Mouse (Mus musculus) neural tube, embryonic 12.5 days (tissue): ENCODE data around the gene Mef2c. TPM values are rescaled to one million over a fixed set of nuclear protein-coding genes. Genes with fewer than 3 reads are reported as not detected.

ENCODE experiments used
- ATAC-seq: fragments of 200-750 bp; cut with Nextera tagmentation; 2 replicates; pipeline ENCODE4 v1.8.0; 2017; ENCODE audit warnings: low read depth, mild to moderate bottlenecking, moderate TSS enrichment, moderate library complexity; ENCODE audit not compliant: low FRiP score
- H3K27ac ChIP-seq: fragments of 300-500 bp; sonication (generic); 2 replicates; pipeline ENCODE4 v1.5.1; 2016
- H3K27me3 ChIP-seq: fragments of 300-500 bp; sonication (generic); replicated peaks from 2 replicates; pipeline ENCODE4 v1.6.1; 2016; ENCODE audit warnings: mild to moderate bottlenecking
- H3K36me3 ChIP-seq: fragments of 300-500 bp; sonication (generic); 2 replicates; pipeline ENCODE4 v1.6.1; 2016; ENCODE audit warnings: mild to moderate bottlenecking
- H3K4me1 ChIP-seq: fragments of 300-500 bp; sonication (generic); 2 replicates; pipeline ENCODE4 v1.6.1; 2016
- H3K4me2 ChIP-seq: fragments of 300-500 bp; sonication (generic); replicated peaks from 2 replicates; pipeline ENCODE4 v1.6.1; 2016; ENCODE audit warnings: mild to moderate bottlenecking
- H3K4me3 ChIP-seq: fragments of 300-500 bp; sonication (generic); 2 replicates; pipeline ENCODE4 v1.5.1; 2016
- H3K9ac ChIP-seq: fragments of 300-500 bp; sonication (generic); 2 replicates; pipeline ENCODE4 v1.6.1; 2016; ENCODE audit warnings: mild to moderate bottlenecking
- H3K9me3 ChIP-seq: fragments of 300-500 bp; sonication (generic); 2 replicates; pipeline ENCODE4 v1.6.1; 2016; ENCODE audit warnings: mild to moderate bottlenecking
- WGBS: fragments of 180-500 bp; shearing (Covaris S2); methylation state at CpG from one replicate; pipeline ENCODE4 v1.1.7; 2016; 5-methylcytosine and 5-hydroxymethylcytosine counted together
- polyA plus RNA-seq: library from polyadenylated mRNA; unstranded; fragments of >200 nt; fragmentation: Nextera tagmentation; extraction: Ambion mirVana; gene quantifications from 2 replicates; pipeline ENCODE4 v1.2.1, GENCODE M21; 2016

Gene Mef2c
- polyA plus RNA-seq, 1 experiment from 2014 or later = 32.8 TPM

DNA sequence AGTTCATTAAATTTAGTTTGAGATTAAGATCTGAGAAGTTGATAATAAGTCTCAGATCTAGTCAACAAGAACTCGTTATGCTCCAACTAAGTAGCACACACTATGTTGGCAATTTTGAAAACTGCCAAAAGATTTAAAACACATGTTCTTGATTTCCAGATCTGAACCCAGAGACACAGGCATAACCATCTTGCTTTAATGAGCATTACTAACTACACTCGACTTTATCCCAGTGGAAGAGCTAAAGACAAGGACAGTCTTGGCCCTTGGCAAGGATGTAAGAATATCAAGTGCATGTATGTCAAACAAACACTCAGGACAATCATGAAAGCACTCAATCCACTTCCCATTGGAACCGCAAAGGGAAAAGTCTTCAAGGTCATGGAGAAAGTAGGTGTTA is 11.8 kb upstream of the Mef2c start:
- Histone ChIP-seq H3K9ac (no peak overlapping the region), H3K27me3 (no peaks in the 10 kb centered on the region), H3K36me3 (no peaks in the 10 kb centered on the region), H3K9me3 (no peaks in the 10 kb centered on the region), H3K4me2 (no peak overlapping the region), H3K4me1 (no peaks in the 10 kb centered on the region), H3K4me3 (no peak overlapping the region), H3K27ac (no peak overlapping the region)
- WGBS = 89% methylated on average over 3 of the region's 3 CpGs
- ATAC-seq = no peak

DNA sequence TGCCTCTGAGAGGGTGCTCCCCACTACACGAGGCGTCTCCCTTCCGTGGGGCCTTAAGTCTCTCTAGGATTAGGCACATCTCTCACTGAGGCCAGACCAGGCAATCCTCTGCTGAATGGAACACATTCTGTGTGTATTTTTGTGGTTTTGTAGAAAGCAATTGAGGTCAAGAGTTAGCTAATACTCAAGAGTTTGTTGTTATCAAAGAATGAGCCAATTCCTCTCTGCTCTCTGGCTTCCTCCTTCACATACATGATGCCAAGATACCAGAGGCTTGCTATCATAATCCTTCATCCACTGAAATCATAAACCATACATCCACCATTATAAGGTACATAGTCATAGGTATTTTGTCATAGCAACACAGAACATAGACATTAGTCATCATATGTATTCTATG is 6.1 kb upstream of the Mef2c start:
- 92% methylated on average over 3 of the region's 3 CpGs for WGBS
- ATAC-seq = no peak
- H3K27me3 ChIP-seq = no peaks in the 10 kb centered on the region

DNA sequence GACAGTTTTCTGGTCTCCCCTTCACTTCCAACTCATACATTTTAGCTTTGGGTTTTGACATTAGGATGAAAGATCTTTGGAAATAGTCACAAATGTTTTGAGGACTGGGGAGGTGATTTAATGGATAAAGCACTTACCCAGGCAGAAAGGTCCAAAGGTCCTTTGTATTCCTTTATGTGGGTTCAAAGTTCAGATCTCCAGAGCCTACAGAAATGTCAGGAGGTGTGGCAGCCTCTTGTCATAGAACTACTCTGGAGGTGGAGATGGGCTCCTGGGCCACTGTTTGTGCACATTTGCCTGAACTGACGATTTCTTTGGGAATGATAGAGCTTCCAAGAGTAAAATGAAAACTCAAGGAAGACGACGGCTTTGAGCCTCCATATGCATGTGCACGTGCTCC is 4.3 kb upstream of the Mef2c start:
- no peak for ATAC-seq
- Histone ChIP-seq H3K4me2 (no peak overlapping the region), H3K27me3 (no peaks in the 10 kb centered on the region), H3K36me3 (no peaks in the 10 kb centered on the region), H3K4me3 (no peak overlapping the region), H3K9me3 (no peaks in the 10 kb centered on the region), H3K4me1 (no peaks in the 10 kb centered on the region), H3K9ac (no peak overlapping the region), H3K27ac (no peak overlapping the region)
- WGBS = 75% methylated on average over 4 of the region's 4 CpGs

More for the DNA sequence above, 6.1 kb upstream of the Mef2c start:
- H3K4me1 ChIP-seq = no peaks in the 10 kb centered on the region
- H3K36me3 ChIP-seq = no peaks in the 10 kb centered on the region
- no peaks in the 10 kb centered on the region for H3K9me3 ChIP-seq
- H3K4me2 ChIP-seq = no peak overlapping the region
- H3K9ac ChIP-seq = no peak overlapping the region
- H3K4me3 ChIP-seq = no peak overlapping the region
- no peak overlapping the region for H3K27ac ChIP-seq

DNA sequence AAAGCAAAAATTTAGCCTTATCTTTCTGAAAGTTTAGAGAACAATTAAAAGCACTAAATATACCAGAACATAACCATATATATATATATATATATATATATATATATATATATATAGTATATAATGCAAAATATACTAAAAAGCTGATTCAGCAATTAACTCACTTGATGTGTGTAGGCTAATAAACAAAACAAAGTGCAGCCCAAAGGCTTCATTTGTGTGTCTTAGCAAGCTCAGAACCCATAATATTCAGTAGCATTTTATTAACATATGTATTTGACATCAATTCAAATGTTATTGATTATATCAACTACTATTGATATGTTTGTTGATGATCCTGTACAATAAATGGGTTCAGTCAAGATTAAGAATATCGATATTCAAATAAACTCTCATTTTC is 3.9 kb downstream of the Mef2c start:
- ATAC-seq = no peak
- Histone ChIP-seq H3K27ac (no peak overlapping the region), H3K9me3 (no peaks in the 10 kb centered on the region), H3K4me2 (no peak overlapping the region), H3K4me3 (no peak overlapping the region), H3K36me3 (no peaks in the 10 kb centered on the region), H3K4me1 (no peaks in the 10 kb centered on the region), H3K27me3 (no peaks in the 10 kb centered on the region), H3K9ac (no peak overlapping the region)
- 94% methylated on average over 1 of the region's 1 CpGs for whole genome bisulfite sequencing

DNA sequence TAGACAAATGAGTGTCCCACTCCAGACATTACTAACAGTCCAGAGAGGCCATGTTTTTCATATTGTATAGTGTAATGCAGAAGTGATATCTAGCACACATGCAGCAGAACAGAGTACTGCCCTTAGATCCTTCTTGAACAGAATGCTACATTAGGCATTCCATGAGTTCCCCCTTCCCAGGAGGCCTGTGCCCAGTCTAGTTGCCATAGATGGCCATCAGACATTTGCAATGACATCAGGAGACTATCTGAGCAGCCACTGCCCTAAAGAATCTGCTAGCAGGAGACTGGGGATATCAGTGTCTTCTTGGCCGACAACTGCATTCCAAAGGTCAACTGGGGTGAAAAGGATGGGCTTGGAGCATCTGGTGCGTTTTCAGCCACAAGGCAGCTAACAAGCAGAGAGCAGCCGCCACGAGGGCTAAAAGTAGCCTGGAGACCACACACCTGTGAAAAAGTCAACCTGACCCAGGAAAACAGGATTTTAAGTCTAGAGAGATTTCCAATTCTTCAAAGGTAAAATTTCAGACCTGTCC is 11.2 kb downstream of the Mef2c start:
- WGBS = 70% methylated on average over 4 of the region's 4 CpGs
- H3K9me3 ChIP-seq = no peaks in the 10 kb centered on the region
- H3K4me1 ChIP-seq = no peaks in the 10 kb centered on the region; the same call in 1 of the 2 replicates
- no peak for ATAC-seq
- H3K27ac ChIP-seq = no peak overlapping the region
- H3K36me3 ChIP-seq = no peaks in the 10 kb centered on the region
- no peak overlapping the region for H3K4me2 ChIP-seq
- H3K9ac ChIP-seq = no peak overlapping the region
- H3K4me3 ChIP-seq = no peak overlapping the region
- H3K27me3 ChIP-seq = no peaks in the 10 kb centered on the region

DNA sequence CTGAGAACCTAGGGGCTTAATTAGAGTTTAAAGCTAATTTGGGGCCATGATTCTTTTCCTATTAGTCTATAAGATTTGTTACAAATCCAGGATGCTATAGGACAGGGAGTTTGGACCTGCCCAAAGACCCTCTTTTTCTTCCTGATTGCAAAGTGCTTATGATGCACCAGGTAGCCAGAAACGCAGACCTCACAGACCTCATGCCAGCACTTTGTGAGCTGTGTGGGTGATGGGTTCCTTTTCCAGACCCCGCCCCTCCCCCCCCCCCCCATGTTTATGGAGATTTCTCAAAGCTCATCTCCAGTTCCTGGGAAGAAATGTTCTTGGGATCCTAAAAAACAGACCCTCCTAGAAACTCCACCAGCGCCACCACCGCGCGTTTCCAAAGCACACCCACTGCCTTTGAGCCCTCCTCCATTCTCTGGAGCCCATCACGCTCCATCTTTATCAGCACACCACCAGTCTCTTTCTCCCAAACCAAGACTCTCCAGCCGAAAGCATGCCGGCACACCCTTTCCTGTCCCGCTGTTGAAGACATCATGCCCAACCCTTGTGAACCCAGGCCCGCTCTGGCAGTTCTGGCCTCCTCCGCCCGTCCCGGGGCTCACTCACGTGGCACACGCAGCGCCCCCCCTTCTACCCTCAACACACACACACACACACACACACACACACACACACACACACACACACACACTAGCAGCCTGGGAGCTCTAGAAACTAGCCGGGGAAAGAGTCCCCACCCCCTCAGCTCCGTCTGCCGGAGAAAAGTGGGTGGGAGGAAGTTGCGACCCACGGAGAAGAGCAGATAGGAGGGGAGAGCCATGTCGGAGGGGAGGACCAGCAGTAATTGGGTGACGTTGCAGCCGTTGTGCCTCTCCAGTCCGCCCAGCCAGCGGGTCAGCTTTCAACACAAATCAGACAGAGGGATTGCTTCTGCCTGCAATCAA is 14.1 kb downstream of the Mef2c start:
- peak overlapping the region; percentile 54 for H3K9ac ChIP-seq
- H3K4me2 ChIP-seq = peak overlapping the region; percentile 63
- peak overlapping the region; percentile 48; the same call in 1 of the 2 replicates for H3K27ac ChIP-seq
- no peaks in the 10 kb centered on the region for H3K27me3 ChIP-seq
- no peaks in the 10 kb centered on the region for H3K36me3 ChIP-seq
- WGBS = under 1% methylated on average over 26 of the region's 27 CpGs
- no peaks in the 10 kb centered on the region; the same call in 1 of the 2 replicates for H3K4me1 ChIP-seq
- peak overlapping the region; percentile 50 for H3K4me3 ChIP-seq
- H3K9me3 ChIP-seq = no peaks in the 10 kb centered on the region
- peak; percentile 94 for ATAC-seq

DNA sequence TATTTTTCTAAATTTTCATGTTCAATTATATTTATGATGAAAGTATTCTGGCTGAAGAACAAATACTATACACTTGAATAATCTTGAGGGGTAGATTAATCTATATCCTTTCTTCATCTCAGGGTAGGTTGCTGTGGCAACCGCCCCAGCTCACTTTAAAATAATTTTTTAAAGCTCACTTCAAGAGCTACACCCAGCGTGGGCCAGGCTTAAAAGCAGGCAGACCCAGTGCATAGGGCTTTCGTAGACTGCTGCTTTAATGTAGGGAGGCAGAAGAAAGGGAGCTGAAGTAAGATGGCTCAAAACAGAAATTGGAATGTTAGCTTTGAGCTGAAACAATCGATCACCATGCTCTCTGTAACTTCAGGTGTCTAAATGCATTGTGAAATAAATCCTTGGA is 17.0 kb downstream of the Mef2c start:
- no peak overlapping the region for H3K27ac ChIP-seq
- H3K9me3 ChIP-seq = no peaks in the 10 kb centered on the region
- no peaks in the 10 kb centered on the region for H3K27me3 ChIP-seq
- no peak for ATAC-seq
- no peaks in the 10 kb centered on the region; the same call in 1 of the 2 replicates for H3K4me1 ChIP-seq
- no peak overlapping the region for H3K4me3 ChIP-seq
- H3K9ac ChIP-seq = no peak overlapping the region
- 65% methylated on average over 4 of the region's 4 CpGs for WGBS
- H3K36me3 ChIP-seq = no peaks in the 10 kb centered on the region
- H3K4me2 ChIP-seq = no peak overlapping the region

DNA sequence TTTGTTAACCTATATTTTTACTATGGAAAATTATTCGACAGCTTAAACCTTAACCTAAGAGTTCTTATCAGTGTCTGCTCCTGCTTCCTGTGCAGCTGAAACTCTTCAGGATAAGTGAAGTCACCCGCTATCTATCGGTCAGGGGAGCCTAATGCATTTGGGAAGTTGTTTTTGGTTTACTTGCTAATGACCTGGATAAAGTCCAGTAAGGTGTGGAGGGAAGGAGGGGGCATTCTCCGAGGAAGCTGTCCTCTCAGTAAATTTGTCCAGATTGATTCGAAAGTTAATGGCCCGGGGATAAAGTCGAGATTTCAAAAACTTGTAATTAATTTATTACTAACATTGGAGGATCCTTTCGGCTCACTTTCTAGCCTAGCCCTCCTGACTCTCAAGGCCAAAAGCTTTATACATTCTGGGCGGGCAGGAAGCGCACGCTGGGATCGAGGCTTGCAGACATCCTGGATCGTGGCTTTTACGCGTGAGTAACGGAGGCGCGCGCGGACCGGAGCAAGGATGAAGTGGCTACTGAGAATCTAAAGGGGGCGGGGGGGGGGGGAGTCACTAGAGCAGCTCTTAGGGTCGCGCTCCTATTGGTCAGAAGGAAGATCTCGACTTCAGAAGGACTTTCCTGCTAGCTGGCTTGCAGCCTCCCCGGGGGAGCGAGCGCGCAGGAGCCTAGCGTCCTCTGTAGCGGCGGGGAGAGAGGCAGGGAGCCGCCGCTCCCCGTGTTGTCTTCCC is 19.6 kb downstream of the Mef2c start:
- Histone ChIP-seq H3K9me3 (no peaks in the 10 kb centered on the region), H3K4me1 (no peaks in the 10 kb centered on the region), H3K27me3 (no peaks in the 10 kb centered on the region), H3K9ac (peak overlapping the region; percentile 56), H3K36me3 (no peaks in the 10 kb centered on the region), H3K4me2 (peak overlapping the region; percentile 85), H3K27ac (no peak overlapping the region), H3K4me3 (peak overlapping the region; percentile 57)
- 2% methylated on average over 35 of the region's 35 CpGs for WGBS
- ATAC-seq = peak; percentile 77

DNA sequence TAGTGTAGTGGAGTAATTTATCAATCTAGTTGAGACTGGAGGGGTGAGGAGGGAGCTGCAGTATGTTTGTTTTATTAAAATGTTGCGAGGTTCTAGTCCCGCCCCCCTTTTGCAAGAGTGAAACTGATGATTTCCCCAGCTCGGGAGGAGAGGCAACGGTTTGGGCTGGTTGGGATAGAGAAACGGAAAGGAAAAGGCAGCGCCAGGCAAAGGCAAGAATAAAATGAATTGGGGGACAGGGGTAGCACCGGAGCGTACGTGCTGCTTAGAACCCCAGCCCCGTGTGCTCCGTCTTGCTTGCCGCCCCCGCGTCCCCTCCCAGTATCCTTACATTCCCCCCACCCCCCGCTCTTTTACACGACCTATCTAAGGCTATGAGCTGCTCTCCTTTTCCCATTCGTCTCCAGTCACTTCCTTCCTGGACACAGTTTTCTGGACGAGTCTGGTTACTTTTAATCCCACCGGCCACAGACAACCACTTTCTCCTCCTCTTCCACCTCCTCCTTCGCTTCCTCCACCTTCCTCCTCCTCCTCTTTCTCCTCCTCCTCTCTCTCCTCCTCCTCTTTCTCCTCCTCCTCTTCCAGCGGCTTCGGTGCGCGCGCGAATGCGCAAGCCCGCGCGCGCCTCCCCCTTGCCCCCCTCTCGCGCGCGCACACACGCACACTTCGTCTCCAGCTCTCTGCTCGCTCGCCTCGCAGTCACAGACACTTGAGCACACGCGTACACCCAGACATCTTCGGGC is 20.5 kb downstream of the Mef2c start:
- Histone ChIP-seq H3K4me3 (peak overlapping the region; percentile 57), H3K27ac (no peak overlapping the region), H3K9me3 (no peaks in the 10 kb centered on the region), H3K4me2 (peak overlapping the region; percentile 85), H3K27me3 (no peaks in the 10 kb centered on the region), H3K4me1 (no peaks in the 10 kb centered on the region), H3K36me3 (no peaks in the 10 kb centered on the region), H3K9ac (peak overlapping the region; percentile 56)
- peak; percentile 87 for ATAC-seq
- WGBS = under 1% methylated on average over 43 of the region's 43 CpGs

DNA sequence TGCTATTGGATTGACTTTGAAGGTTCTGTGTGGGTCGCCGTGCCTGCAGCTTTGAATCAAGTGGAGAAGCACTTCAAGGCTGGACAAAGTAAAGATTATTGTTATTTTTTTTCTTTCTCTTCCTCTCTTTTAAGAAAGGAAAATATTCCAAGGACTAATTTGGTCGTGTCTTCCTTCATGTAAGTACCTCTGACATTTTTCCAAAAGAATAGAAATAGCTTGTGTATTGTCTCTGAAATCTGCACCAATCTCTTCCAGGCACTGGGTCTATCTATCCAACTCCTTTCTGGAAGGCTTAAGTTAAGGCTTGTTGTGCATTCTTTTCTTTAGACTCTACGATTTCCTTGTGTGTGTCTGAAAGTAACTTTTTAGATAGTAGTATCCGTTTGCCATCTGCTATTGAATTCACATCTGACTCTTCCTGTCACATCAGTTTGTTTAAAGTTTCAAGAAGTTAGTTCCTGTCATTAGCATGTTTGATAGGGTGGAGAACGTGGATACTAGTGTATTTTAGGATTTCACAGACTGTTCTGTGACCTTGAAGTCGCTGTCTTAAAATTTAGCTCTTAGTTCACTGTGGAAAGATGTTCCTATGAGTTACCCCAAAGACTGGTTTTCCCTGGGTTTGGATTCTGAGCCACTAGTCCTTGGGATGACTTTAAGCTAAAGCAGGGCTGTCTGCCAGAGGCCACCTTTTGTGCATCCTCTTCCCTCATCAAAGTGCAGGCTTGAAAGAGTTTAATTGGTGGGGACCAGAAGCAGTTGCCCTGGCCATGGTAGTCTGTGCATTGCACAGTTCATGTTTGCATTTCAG is 21.3 kb downstream of the Mef2c start:
- H3K4me3 ChIP-seq = peak overlapping the region; percentile 57
- no peak for ATAC-seq
- no peak overlapping the region for H3K9ac ChIP-seq
- no peaks in the 10 kb centered on the region for H3K36me3 ChIP-seq
- H3K4me2 ChIP-seq = peak overlapping the region; percentile 85
- H3K27me3 ChIP-seq = no peaks in the 10 kb centered on the region
- 19% methylated on average over 7 of the region's 7 CpGs for WGBS
- no peaks in the 10 kb centered on the region for H3K9me3 ChIP-seq
- H3K27ac ChIP-seq = no peak overlapping the region
- no peaks in the 10 kb centered on the region for H3K4me1 ChIP-seq

DNA sequence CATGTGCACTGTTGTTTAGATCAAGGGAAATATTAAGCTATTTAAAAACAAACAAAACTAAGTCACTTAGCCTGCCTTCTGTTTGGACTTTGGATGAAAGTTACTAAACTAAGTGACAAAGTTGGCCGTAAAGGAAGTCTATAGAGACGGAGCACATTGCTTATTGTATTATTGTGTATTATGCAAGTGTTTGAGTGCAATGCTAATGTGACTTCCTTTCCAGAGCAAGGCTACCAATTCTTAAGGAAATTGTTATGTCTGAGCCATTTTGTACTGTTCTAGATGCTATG is 21.8 kb downstream of the Mef2c start:
- no peaks in the 10 kb centered on the region for H3K27me3 ChIP-seq
- no peaks in the 10 kb centered on the region for H3K36me3 ChIP-seq
- H3K4me3 ChIP-seq = no peak overlapping the region
- H3K9me3 ChIP-seq = no peaks in the 10 kb centered on the region
- no peak for ATAC-seq
- no peak overlapping the region for H3K9ac ChIP-seq
- no peak overlapping the region for H3K27ac ChIP-seq
- H3K4me1 ChIP-seq = no peaks in the 10 kb centered on the region
- 67% methylated on average over 2 of the region's 2 CpGs for WGBS
- H3K4me2 ChIP-seq = peak overlapping the region; percentile 85
